Mouse (Mus musculus): ENCODE data around the gene Cebpb.

- TF ChIP-seq GATA1 (IDR thresholded peaks at IDR 0.05; ENCODE audit: low read length) (no peak), TAL1 (IDR thresholded peaks at IDR 0.05; ENCODE audit: low read length) (no peak)
These were observed 32.6 kb downstream of the Cebpb start for GRCm38 (mm10) chr2:167721159-167721882.

Measured in erythroblast, embryonic 14.5 days (primary cell).